Mouse (Mus musculus): ENCODE measurements around the gene Heg1. TPM values are rescaled to one million over a fixed set of nuclear protein-coding genes. Genes with fewer than 3 reads are reported as not detected.

Heg1 gene
- polyA plus RNA-seq, 1 experiment from 2014 or later = 17.2 TPM

DNA sequence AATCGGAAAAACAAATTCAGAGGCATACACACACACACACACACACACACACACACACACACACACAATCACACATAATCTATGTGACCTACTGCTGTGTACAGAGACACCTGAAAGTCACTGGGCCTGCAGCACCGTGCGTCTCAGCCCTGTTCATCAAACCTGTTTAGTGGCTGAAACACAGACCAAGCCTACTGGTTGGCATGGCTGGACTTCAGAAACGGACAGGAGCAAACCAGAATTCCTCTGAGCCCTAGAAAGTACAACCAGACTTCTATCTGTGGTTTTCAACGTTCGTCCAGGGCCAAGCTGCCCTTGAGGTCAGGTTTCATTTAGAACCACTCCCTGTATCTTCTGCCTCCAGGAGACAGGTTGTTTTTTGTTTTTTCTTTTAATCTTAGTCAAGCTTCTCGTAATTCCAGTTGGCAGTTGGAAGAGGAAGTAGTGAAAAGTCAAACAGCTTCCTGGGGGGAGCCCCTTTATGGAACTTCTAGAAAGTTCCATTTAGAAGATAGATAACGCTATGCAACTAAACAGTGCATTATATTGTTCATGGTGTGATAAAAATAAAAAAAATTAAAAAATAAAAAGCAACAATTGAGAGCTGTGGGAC, 101.0 kb downstream of the Heg1 start:
- H3K4me2 ChIP-seq (ENCODE audit: low read length) = no peak overlapping the region
- TF ChIP-seq CTCF (IDR thresholded peaks at IDR 0.05; ENCODE audit: low read depth) = no peak
- ATAC-seq (replicated peaks; ENCODE audit: low FRiP score, low read depth) (no peak), DNase-seq (ENCODE audit: low spot score) (no peak)
- H3K27me3 ChIP-seq (ENCODE audit: insufficient read depth, low read length) = no peaks in the 10 kb centered on the region
- 52% methylated on average over 8 of the region's 8 CpGs for WGBS
- H3K27ac ChIP-seq = no peak overlapping the region
- H3K36me3 ChIP-seq (ENCODE audit: insufficient read depth, low read length) = no peaks in the 10 kb centered on the region
- no peak overlapping the region for H3K9ac ChIP-seq (ENCODE audit: low read depth, low read length)
- H3K9me3 ChIP-seq (replicated peaks; ENCODE audit: low read length) = no peaks in the 10 kb centered on the region
- no peaks in the 10 kb centered on the region for H3K4me1 ChIP-seq (replicated peaks; ENCODE audit: insufficient read depth, low read length)
- H3K4me3 ChIP-seq (replicated peaks; ENCODE audit: low read depth, low read length) = no peak overlapping the region

- 75% methylated on average over 7 of the region's 7 CpGs for WGBS
- Histone ChIP-seq H3K9ac (ENCODE audit: low read depth, low read length) (no peak overlapping the region), H3K36me3 (ENCODE audit: insufficient read depth, low read length) (no peaks in the 10 kb centered on the region), H3K4me1 (replicated peaks; ENCODE audit: insufficient read depth, low read length) (no peaks in the 10 kb centered on the region), H3K27ac (no peak overlapping the region), H3K27me3 (ENCODE audit: insufficient read depth, low read length) (no peaks in the 10 kb centered on the region), H3K9me3 (replicated peaks; ENCODE audit: low read length) (no peaks in the 10 kb centered on the region), H3K4me2 (ENCODE audit: low read length) (no peak overlapping the region), H3K4me3 (replicated peaks; ENCODE audit: low read depth, low read length) (no peak overlapping the region)
- TF ChIP-seq CTCF (IDR thresholded peaks at IDR 0.05; ENCODE audit: low read depth) = no peak
- no peak for DNase-seq (ENCODE audit: low spot score)
- no peak for ATAC-seq (replicated peaks; ENCODE audit: low FRiP score, low read depth)
Measured at GRCm38 (mm10) chr16:33786657-33787390, 102.7 kb downstream of the Heg1 start.

DNA sequence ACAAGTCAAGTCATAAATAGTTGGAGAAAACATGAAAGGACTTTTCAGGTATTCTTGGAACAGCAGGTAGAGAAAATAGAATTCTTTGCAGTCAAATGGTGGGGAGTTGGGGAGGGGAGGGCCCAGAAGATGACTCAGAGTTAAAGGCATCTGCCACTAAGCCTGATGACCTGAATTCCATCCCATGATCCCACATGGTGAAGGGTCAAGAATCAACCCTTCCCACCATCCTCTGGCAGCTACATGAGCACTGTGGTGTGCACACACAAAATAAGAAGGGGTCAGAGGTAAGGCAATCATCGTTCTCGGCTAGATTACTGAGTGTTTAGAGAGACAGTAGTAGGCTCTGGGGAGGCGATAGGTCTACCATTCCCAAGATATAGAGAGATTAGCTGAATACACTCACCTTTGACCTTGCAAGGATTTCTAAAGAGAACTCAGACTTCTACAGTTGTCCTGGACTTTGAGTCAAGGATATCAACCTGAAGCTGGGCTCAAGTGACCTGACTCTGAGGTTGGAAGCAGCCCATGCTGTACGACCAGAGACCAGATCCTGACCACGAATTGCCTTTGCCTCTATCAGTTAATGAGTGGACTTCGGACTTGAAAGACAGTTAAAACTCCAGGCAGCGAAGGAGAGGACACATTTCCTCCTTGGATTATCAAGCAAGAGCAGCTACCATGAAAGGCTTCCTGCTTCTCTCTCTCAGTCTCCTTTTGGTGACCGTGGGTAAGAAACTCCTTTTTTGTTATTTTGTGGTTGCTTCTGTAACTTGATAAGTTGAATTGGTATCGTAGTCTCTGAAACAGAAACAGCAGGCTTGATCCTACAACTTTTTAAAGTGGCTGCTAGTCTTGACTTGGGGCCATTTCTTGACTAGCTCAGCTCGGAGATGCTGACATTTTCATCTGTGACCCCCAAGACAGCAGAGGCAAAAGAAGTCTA, 109.9 kb downstream of the Heg1 start, which contains the start of gene Muc13:
Muc13 (plus strand) TSS at position 192 of the 946 bp plus-strand sequence.
- Histone ChIP-seq H3K36me3 (ENCODE audit: insufficient read depth, low read length) (no peaks in the 10 kb centered on the region), H3K27ac (no peak within 1 kb of the TSS), H3K9me3 (replicated peaks; ENCODE audit: low read length) (no peaks in the 10 kb centered on the region), H3K9ac (ENCODE audit: low read depth, low read length) (no peak within 1 kb of the TSS), H3K4me2 (ENCODE audit: low read length) (no peak within 1 kb of the TSS), H3K27me3 (ENCODE audit: insufficient read depth, low read length) (no peaks in the 10 kb centered on the region), H3K4me1 (replicated peaks; ENCODE audit: insufficient read depth, low read length) (no peaks in the 10 kb centered on the region), H3K4me3 (replicated peaks; ENCODE audit: low read depth, low read length) (no peak within 1 kb of the TSS)
- no peak for DNase-seq (ENCODE audit: low spot score)
- TF ChIP-seq CTCF (IDR thresholded peaks at IDR 0.05; ENCODE audit: low read depth) = no peak
- WGBS = 75% methylated on average over 10 of the region's 10 CpGs
- ATAC-seq (replicated peaks; ENCODE audit: low FRiP score, low read depth) = no peak

DNA sequence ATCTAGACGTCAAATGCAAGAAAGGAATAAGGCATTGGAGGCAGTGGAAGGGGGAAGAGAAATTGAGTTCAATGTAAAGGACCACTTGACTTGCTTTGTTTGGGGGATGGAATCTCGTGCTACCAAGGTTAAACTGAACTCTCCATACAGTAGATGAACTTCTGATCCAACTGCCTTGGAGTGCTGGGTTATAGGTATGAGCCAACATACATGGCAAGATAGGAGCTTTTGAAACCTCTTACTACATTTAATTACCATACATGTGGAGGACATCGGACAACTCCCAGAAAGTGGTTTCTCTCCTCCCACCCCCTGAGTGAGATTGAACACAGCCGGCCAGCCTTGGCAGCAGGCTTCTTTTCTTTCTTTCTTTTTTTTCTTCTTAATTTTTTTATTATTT, 110.9 kb downstream of the Heg1 start:
- no peaks in the 10 kb centered on the region for H3K36me3 ChIP-seq (ENCODE audit: insufficient read depth, low read length)
- ATAC-seq (replicated peaks; ENCODE audit: low FRiP score, low read depth) = no peak
- no peaks in the 10 kb centered on the region for H3K9me3 ChIP-seq (replicated peaks; ENCODE audit: low read length)
- H3K4me3 ChIP-seq (replicated peaks; ENCODE audit: low read depth, low read length) = no peak overlapping the region
- DNase-seq (ENCODE audit: low spot score) = no peak
- no peaks in the 10 kb centered on the region for H3K4me1 ChIP-seq (replicated peaks; ENCODE audit: insufficient read depth, low read length)
- no peak overlapping the region for H3K27ac ChIP-seq
- no peaks in the 10 kb centered on the region for H3K27me3 ChIP-seq (ENCODE audit: insufficient read depth, low read length)
- no peak for TF ChIP-seq CTCF (IDR thresholded peaks at IDR 0.05; ENCODE audit: low read depth)
- 70% methylated on average over 4 of the region's 4 CpGs for WGBS
- H3K9ac ChIP-seq (ENCODE audit: low read depth, low read length) = no peak overlapping the region
- no peak overlapping the region for H3K4me2 ChIP-seq (ENCODE audit: low read length)

GRCm38 (mm10) chr16:33795887-33796286, 111.7 kb downstream of the Heg1 start:
- Histone ChIP-seq H3K9ac (ENCODE audit: low read depth, low read length) (no peak overlapping the region), H3K9me3 (replicated peaks; ENCODE audit: low read length) (no peaks in the 10 kb centered on the region), H3K36me3 (ENCODE audit: insufficient read depth, low read length) (no peaks in the 10 kb centered on the region), H3K4me2 (ENCODE audit: low read length) (no peak overlapping the region), H3K27ac (no peak overlapping the region), H3K27me3 (ENCODE audit: insufficient read depth, low read length) (no peaks in the 10 kb centered on the region), H3K4me1 (replicated peaks; ENCODE audit: insufficient read depth, low read length) (no peaks in the 10 kb centered on the region), H3K4me3 (replicated peaks; ENCODE audit: low read depth, low read length) (no peak overlapping the region)
- WGBS = 87% methylated on average over 6 of the region's 6 CpGs
- no peak for TF ChIP-seq CTCF (IDR thresholded peaks at IDR 0.05; ENCODE audit: low read depth)
- ATAC-seq (replicated peaks; ENCODE audit: low FRiP score, low read depth) (no peak), DNase-seq (ENCODE audit: low spot score) (no peak)

GRCm38 (mm10) chr16:33796756-33797155, 112.6 kb downstream of the Heg1 start:
- 86% methylated on average over 3 of the region's 3 CpGs for WGBS

More at GRCm38 (mm10) chr16:33796756-33797155, 112.6 kb downstream of the Heg1 start:
- Histone ChIP-seq H3K36me3 (ENCODE audit: insufficient read depth, low read length) (no peaks in the 10 kb centered on the region), H3K4me3 (replicated peaks; ENCODE audit: low read depth, low read length) (no peak overlapping the region), H3K27me3 (ENCODE audit: insufficient read depth, low read length) (no peaks in the 10 kb centered on the region), H3K27ac (no peak overlapping the region), H3K9me3 (replicated peaks; ENCODE audit: low read length) (no peaks in the 10 kb centered on the region), H3K9ac (ENCODE audit: low read depth, low read length) (no peak overlapping the region), H3K4me1 (replicated peaks; ENCODE audit: insufficient read depth, low read length) (no peaks in the 10 kb centered on the region), H3K4me2 (ENCODE audit: low read length) (no peak overlapping the region)
- no peak for TF ChIP-seq CTCF (IDR thresholded peaks at IDR 0.05; ENCODE audit: low read depth)
- ATAC-seq (replicated peaks; ENCODE audit: low FRiP score, low read depth) (no peak), DNase-seq (ENCODE audit: low spot score) (no peak)
